Mouse (Mus musculus) intestine, embryonic 16.5 days (tissue): ENCODE data around the gene Igf2. TPM values are rescaled to one million over a fixed set of nuclear protein-coding genes. Genes with fewer than 3 reads are reported as not detected.

ENCODE experiments used
- ATAC-seq: fragments of 200-750 bp; cut with Nextera tagmentation; 2 replicates; pipeline ENCODE4 v1.8.0; 2017; ENCODE audit warnings: moderate TSS enrichment, moderate library complexity
- H3K27ac ChIP-seq: fragments of 300-500 bp; sonication (generic); 2 replicates; pipeline ENCODE4 v1.5.1; 2014; ENCODE audit warnings: mild to moderate bottlenecking, low read length
- H3K27me3 ChIP-seq: fragments of 300-500 bp; sonication (generic); replicated peaks from 2 replicates; pipeline ENCODE4 v1.6.1; 2014; ENCODE audit warnings: low read length, control low read depth, mixed read lengths; ENCODE audit not compliant: control insufficient read depth, insufficient read depth
- H3K36me3 ChIP-seq: fragments of 300-500 bp; sonication (generic); 2 replicates; pipeline ENCODE4 v1.6.1; 2014; ENCODE audit warnings: low read length, control low read depth; ENCODE audit not compliant: control insufficient read depth, insufficient read depth
- H3K4me1 ChIP-seq: fragments of 300-500 bp; sonication (generic); 2 replicates; pipeline ENCODE4 v1.6.1; 2014; ENCODE audit warnings: low read length, control low read depth, mixed read lengths; ENCODE audit not compliant: control insufficient read depth, insufficient read depth
- H3K4me2 ChIP-seq: fragments of 300-500 bp; sonication (generic); 2 replicates; pipeline ENCODE4 v1.6.1; 2014; ENCODE audit warnings: low read depth, low read length, control low read depth
- H3K4me3 ChIP-seq: fragments of 300-500 bp; sonication (generic); 2 replicates; pipeline ENCODE4 v1.5.1; 2014; ENCODE audit warnings: mild to moderate bottlenecking, low read length
- H3K9ac ChIP-seq: fragments of 300-500 bp; sonication (generic); 2 replicates; pipeline ENCODE4 v1.6.1; 2014; ENCODE audit warnings: low read depth, low read length
- H3K9me3 ChIP-seq: fragments of 300-500 bp; sonication (generic); 2 replicates; pipeline ENCODE4 v1.6.1; 2016; ENCODE audit warnings: low read length, control low read depth; ENCODE audit not compliant: control insufficient read depth
- WGBS: fragments of 180-500 bp; shearing (Covaris S2); extraction: QIAGEN DNeasy Blood & Tissue Kit; methylation state at CpG from one replicate; pipeline ENCODE4 v1.1.7; 2014; 5-methylcytosine and 5-hydroxymethylcytosine counted together
- polyA plus RNA-seq: library from polyadenylated mRNA; unstranded; fragments of >200 nt; fragmentation: Nextera tagmentation; extraction: Ambion mirVana; gene quantifications from 2 replicates; pipeline ENCODE4 v1.2.1, GENCODE M21; 2015

Gene Igf2
- 757 and 778 TPM in 2 replicates for polyA plus RNA-seq

GRCm38 (mm10) chr7:142666659-142667058, at the start of gene Igf2:
Gene Igf2 (minus strand): TSS chr7:142666816.
- peaks cover 34% of the 10 kb centered on the region for H3K27me3 ChIP-seq
- H3K9ac ChIP-seq = peak within 1 kb of the TSS; percentile 66
- WGBS = 67% methylated on average over 2 of the region's 2 CpGs
- no peaks in the 10 kb centered on the region for H3K36me3 ChIP-seq
- 0 out of 2 replicates have a peak within 1 kb of the TSS, but pooled peaks have one; percentile 53 for H3K4me2 ChIP-seq
- H3K4me1 ChIP-seq = 0 out of 2 replicates have a peak, but pooled peaks cover 3% of the 10 kb centered on the region
- no peak for ATAC-seq
- H3K4me3 ChIP-seq = 0 out of 2 replicates have a peak within 1 kb of the TSS, but pooled peaks have one; percentile 45
- H3K9me3 ChIP-seq = peaks cover 15% of the 10 kb centered on the region
- peak within 1 kb of the TSS; percentile 49 for H3K27ac ChIP-seq

GRCm38 (mm10) chr7:142714783-142715498, 48.3 kb upstream of the Igf2 start:
- WGBS = 10% methylated on average over 8 of the region's 8 CpGs
- Histone ChIP-seq H3K36me3 (no peaks in the 10 kb centered on the region), H3K9ac (peak overlapping the region; percentile 34; the same call in 1 of the 2 replicates), H3K4me3 (no peak overlapping the region), H3K27me3 (no peaks in the 10 kb centered on the region), H3K4me1 (no peaks in the 10 kb centered on the region), H3K9me3 (no peaks in the 10 kb centered on the region), H3K4me2 (peak overlapping the region; percentile 32), H3K27ac (no peak overlapping the region)
- ATAC-seq = no peak

GRCm38 (mm10) chr7:142706873-142707272, 40.3 kb upstream of the Igf2 start:
- Histone ChIP-seq H3K27ac (no peak overlapping the region), H3K9me3 (no peaks in the 10 kb centered on the region), H3K36me3 (no peaks in the 10 kb centered on the region), H3K9ac (no peak overlapping the region), H3K4me1 (no peaks in the 10 kb centered on the region), H3K4me3 (no peak overlapping the region), H3K27me3 (no peaks in the 10 kb centered on the region), H3K4me2 (no peak overlapping the region)
- ATAC-seq = no peak
- WGBS = 83% methylated on average over 2 of the region's 2 CpGs

GRCm38 (mm10) chr7:142699334-142699860, 32.8 kb upstream of the Igf2 start:
- no peak overlapping the region for H3K9ac ChIP-seq
- H3K27ac ChIP-seq = no peak overlapping the region
- WGBS = 63% methylated on average over 5 of the region's 5 CpGs
- H3K36me3 ChIP-seq = no peaks in the 10 kb centered on the region
- H3K4me1 ChIP-seq = no peaks in the 10 kb centered on the region
- no peaks in the 10 kb centered on the region for H3K9me3 ChIP-seq
- H3K27me3 ChIP-seq = no peaks in the 10 kb centered on the region
- ATAC-seq = no peak
- H3K4me2 ChIP-seq = no peak overlapping the region
- no peak overlapping the region for H3K4me3 ChIP-seq

- Histone ChIP-seq H3K9me3 (no peaks in the 10 kb centered on the region), H3K4me2 (no peak overlapping the region), H3K4me3 (no peak overlapping the region), H3K27me3 (no peaks in the 10 kb centered on the region), H3K9ac (no peak overlapping the region), H3K4me1 (no peaks in the 10 kb centered on the region), H3K27ac (no peak overlapping the region), H3K36me3 (no peaks in the 10 kb centered on the region)
- 95% methylated on average over 3 of the region's 3 CpGs for WGBS
- no peak for ATAC-seq
These were observed 12.0 kb upstream of the Igf2 start for GRCm38 (mm10) chr7:142678611-142679010.

- no peak overlapping the region for H3K4me2 ChIP-seq
- no peaks in the 10 kb centered on the region for H3K9me3 ChIP-seq
- no peak for ATAC-seq
- 13% methylated on average over 3 of the region's 3 CpGs for WGBS
- no peaks in the 10 kb centered on the region for H3K4me1 ChIP-seq
- H3K4me3 ChIP-seq = no peak overlapping the region
- H3K36me3 ChIP-seq = no peaks in the 10 kb centered on the region
- H3K9ac ChIP-seq = no peak overlapping the region
- H3K27ac ChIP-seq = no peak overlapping the region
- H3K27me3 ChIP-seq = no peaks in the 10 kb centered on the region
These were observed 9.0 kb upstream of the Igf2 start for GRCm38 (mm10) chr7:142675644-142676043.

- Histone ChIP-seq H3K4me3 (no peak overlapping the region), H3K4me1 (no peaks in the 10 kb centered on the region), H3K9ac (0 out of 2 replicates have a peak overlapping the region, but pooled peaks have one; percentile 35), H3K4me2 (no peak overlapping the region), H3K27ac (no peak overlapping the region), H3K36me3 (no peaks in the 10 kb centered on the region), H3K9me3 (peaks cover 4% of the 10 kb centered on the region), H3K27me3 (no peaks in the 10 kb centered on the region)
- no peak for ATAC-seq
- 71% methylated on average over 6 of the region's 6 CpGs for WGBS
These were observed 8.5 kb upstream of the Igf2 start for GRCm38 (mm10) chr7:142675141-142675540.

- H3K4me2 ChIP-seq = no peak overlapping the region
- H3K36me3 ChIP-seq = no peaks in the 10 kb centered on the region
- H3K9ac ChIP-seq = no peak overlapping the region
- ATAC-seq = no peak
- WGBS = 9% methylated on average over 4 of the region's 4 CpGs
- H3K27me3 ChIP-seq = no peaks in the 10 kb centered on the region
- H3K4me1 ChIP-seq = no peaks in the 10 kb centered on the region
- no peak overlapping the region for H3K27ac ChIP-seq
- H3K9me3 ChIP-seq = peaks cover 15% of the 10 kb centered on the region
- no peak overlapping the region for H3K4me3 ChIP-seq
These were observed 5.5 kb upstream of the Igf2 start for GRCm38 (mm10) chr7:142672120-142672519.

GRCm38 (mm10) chr7:142671067-142671466, 4.5 kb upstream of the Igf2 start:
- Histone ChIP-seq H3K36me3 (no peaks in the 10 kb centered on the region), H3K4me3 (no peak overlapping the region), H3K27me3 (peaks cover 3% of the 10 kb centered on the region), H3K4me1 (no peaks in the 10 kb centered on the region), H3K4me2 (no peak overlapping the region), H3K27ac (no peak overlapping the region), H3K9me3 (peaks cover 15% of the 10 kb centered on the region), H3K9ac (no peak overlapping the region)
- no peak for ATAC-seq
- 91% methylated on average over 1 of the region's 1 CpGs for WGBS
